Mouse (Mus musculus): ENCODE data around the gene Hist1h2ae. TPM values are rescaled to one million over a fixed set of nuclear protein-coding genes. Genes with fewer than 3 reads are reported as not detected.
"Not testable (repeated sequence)": the region's sequence is repeated elsewhere in the genome, so short reads cannot be mapped to it uniquely, and the experiment has no call there.

The Hist1h2ae gene
- total RNA-seq, 1 experiment from 2014 or later = 15.5 TPM

GRCm38 (mm10) chr13:23539821-23540220 lies 31.2 kb downstream of the Hist1h2ae start:
- DNase-seq = not testable (repeated sequence)

GRCm38 (mm10) chr13:23538249-23538648 lies 32.8 kb downstream of the Hist1h2ae start:
- DNase-seq = no peak

DNA sequence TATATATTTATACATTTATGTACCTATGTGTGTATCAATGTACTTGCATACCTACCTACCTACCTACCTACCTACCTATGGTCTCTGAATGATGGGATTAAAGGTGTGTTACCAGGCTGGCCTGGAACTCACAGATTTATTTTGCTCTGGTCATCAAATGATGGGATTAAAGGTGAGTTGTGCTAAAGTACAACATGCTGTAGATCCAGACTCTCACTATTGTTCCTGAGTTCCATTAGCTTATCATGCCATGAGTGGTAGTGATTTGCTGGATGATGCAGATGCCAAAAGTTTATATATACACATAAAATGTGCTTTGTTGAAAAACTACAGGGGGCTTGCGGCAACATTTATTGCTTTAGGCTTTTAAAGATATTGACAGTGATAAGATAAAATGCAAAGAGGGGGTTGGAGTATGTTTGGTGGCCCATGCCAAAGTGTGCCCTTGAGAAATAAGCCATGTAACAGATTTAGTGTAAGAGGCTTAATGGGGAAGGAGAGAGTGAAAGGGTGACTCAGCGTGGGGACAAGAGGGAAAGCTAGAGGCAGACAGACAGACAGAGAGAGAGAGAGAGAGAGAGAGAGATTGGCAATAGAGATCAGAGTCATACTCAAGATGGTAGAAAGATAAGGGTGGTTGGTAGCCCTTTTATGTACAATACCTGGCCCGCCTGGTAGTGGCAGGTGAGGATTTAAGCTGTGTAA lies 33.9 kb downstream of the Hist1h2ae start:
- DNase-seq = no peak

DNA sequence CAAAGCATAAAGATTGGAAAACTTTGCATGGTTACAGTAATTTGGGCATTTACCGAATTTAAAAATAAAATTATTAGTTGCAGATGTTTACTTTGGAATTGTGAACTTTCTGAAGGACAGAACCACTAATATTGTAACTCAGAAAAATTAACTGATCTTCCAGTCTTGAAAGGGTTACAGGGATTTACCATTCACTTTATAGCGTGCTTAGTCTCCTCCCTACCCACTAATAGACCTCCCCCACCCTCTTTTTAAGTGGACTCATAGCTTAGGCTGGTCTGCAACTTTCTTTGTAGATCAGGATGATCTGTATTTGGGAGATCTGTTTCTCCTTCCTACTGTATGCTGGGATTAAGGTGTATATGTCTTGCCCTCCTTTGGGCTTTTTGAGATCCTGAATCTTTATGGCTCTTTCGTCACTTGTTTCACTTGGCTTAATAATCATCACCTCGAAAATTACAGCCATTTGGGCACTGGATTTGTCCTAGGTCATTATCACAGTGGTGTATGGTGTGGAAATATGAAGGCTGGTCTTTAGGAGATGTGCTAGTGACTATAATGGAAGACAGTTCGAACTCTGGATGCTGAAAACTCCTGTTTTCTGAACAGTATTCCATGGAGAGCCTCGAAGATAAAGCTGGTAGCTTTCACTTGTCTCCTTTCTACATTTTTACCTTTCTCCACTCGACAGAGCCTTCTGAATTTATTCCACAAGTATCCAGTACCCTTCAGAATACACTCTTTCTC lies 34.8 kb downstream of the Hist1h2ae start:
- no peak for DNase-seq

- DNase-seq = peak; percentile 78
These were observed 35.6 kb downstream of the Hist1h2ae start, which contains the start of gene Hist1h3g for GRCm38 (mm10) chr13:23535137-23536075. TSS of gene Hist1h3g (plus strand) at chr13:23535422.

- DNase-seq = no peak
These were observed 36.5 kb downstream of the Hist1h2ae start for GRCm38 (mm10) chr13:23534368-23535131.

DNA sequence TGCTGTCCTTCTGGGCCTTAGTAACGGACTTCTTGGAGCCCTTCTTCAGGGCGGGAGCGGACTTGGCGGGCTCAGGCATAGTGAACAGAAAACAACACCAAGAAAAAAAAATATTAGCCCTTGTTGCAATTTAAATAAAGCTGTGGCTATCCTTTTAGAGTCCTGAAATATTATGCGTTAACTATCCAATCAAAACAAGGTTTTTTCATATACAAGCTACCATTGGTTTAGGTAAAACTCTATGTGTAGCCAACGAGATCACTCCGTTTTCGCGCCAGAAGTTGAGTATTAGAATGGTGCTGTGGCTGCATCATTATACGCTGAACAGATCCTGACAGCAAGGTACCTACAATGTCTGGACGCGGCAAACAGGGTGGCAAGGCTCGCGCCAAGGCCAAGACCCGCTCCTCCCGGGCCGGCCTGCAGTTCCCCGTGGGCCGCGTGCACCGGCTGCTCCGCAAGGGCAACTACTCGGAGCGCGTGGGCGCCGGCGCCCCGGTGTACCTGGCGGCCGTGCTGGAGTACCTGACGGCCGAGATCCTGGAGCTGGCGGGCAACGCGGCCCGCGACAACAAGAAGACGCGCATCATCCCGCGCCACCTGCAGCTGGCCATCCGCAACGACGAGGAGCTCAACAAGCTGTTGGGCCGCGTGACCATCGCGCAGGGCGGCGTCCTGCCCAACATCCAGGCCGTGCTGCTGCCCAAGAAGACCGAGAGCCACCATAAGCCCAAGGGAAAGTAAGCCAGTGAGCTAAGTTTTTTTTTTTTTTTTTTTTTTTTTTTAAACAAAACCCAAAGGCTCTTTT lies 37.3 kb downstream of the Hist1h2ae start, which contains the start of gene Hist1h2af:
Hist1h2af (plus strand) TSS at position 347 of the 808 bp plus-strand sequence.
- peak; percentile 41 for DNase-seq

- DNase-seq = no peak
These were observed 38.6 kb downstream of the Hist1h2ae start for GRCm38 (mm10) chr13:23532262-23533075.

GRCm38 (mm10) chr13:23530901-23531875 lies 39.8 kb downstream of the Hist1h2ae start, which contains the start of gene Hist1h4h:
TSS of gene Hist1h4h (plus strand) at chr13:23531050.
- DNase-seq = peak; percentile 90

GRCm38 (mm10) chr13:23530181-23530900 lies 40.7 kb downstream of the Hist1h2ae start:
- peak; percentile 36 for DNase-seq

DNA sequence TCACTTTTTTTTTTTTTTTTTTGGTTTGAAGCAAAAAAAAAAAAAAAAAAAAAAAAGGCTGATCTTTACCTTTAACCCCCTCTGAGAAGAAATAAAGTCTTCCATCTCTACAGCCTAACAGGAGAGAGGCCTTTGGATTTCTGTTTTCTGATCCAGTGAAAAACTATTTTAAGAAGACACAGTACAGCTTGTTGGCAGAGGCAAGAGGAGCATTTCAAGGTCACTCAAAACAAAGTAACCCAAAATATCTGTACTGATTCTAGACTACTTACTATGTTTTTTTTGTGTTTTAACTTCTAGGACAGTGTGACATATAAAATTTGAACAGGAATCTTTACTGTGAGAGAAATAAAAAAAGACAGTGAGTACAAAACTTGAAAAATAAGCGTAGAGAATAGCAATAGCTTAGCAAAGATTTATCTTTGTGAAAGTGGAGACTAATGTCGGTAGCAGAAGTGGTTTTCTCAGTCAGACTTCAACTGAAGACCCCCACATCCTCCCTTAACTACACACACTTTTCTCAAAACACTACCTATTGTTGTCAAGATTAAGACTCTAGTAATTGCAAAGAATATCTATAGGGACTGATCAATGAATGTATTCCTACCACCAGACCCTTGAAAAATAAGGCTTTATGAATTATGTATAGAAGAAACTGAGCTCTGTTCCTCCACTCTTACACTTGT lies 41.4 kb downstream of the Hist1h2ae start:
- no peak for DNase-seq

DNA sequence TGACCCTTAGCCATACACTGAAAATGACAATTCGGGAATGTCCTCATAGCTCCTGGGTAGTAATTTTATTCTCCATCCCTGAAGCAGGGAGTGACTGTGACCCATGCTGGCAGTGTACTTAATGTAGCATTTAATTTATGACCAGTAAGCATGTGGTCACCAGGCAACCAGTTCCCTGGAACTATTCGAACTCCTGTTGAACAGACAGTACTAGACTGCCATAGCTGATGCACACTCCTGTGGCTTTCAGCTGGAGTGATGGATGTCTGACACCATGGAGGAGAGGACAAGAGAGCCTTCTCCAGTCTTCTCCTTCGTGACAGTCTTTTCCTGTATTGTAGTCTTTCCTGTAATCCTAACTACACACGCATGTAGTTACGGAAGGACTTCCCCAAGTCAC lies 42.0 kb downstream of the Hist1h2ae start:
- DNase-seq = no peak

GRCm38 (mm10) chr13:23526312-23526711 lies 44.7 kb downstream of the Hist1h2ae start:
- DNase-seq = peak; percentile 89

DNA sequence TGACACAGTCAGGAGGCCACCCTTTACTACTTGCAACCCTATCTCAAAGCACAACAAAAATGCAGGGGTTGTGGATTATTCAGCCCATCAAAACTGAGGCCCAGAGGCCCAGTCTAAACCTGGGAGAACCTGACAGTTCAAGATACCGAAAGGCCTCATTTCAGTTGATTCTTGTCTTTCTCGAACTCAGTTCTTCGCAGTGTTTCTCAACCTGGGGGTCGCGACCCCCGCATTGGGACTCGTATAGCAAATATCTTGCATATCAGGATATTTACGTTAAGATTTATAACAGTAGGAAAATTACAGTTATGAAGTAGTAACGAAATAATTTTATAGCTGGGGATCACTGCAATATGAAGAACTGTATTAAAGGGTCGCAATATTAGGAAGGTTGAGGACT lies 45.1 kb downstream of the Hist1h2ae start:
- DNase-seq = no peak

DNA sequence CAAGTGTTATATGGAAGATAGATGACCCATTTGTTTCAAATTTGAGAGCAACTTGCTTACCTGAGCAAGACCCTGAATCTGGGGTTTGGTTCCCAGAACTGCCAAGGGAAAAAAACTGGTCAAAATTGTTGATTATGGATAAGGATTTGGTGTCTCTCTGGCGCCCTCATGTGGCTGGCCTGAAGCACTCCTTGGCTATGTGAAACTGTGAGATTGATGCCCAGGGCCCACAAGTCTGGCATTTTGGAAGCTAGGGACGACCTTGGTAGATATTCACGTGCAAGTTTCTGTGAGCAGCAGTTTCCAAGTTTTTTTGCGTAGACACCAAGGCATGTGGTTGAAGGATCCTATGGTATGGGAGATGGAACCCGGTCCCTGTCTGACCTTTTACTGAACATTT lies 46.4 kb downstream of the Hist1h2ae start:
- DNase-seq = peak; percentile 76

DNA sequence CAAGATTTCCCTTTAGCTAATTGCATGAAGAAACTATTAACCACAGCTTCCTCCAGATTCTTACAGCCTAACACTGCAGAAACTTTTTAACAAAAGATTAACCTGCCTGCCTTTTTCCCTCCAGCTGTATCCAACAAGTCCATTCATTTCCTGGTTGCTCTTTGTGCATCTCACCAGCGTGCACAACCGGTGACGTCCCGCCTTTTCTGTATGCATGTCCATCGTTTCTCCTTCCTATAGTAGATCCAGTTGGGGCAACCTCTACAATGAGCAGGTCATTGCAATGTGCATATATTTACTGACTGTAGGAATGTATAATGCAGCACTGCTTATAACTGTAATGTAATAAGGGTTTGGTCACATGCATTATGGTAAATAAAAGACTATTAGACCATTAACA lies 47.0 kb downstream of the Hist1h2ae start:
- DNase-seq = no peak

DNA sequence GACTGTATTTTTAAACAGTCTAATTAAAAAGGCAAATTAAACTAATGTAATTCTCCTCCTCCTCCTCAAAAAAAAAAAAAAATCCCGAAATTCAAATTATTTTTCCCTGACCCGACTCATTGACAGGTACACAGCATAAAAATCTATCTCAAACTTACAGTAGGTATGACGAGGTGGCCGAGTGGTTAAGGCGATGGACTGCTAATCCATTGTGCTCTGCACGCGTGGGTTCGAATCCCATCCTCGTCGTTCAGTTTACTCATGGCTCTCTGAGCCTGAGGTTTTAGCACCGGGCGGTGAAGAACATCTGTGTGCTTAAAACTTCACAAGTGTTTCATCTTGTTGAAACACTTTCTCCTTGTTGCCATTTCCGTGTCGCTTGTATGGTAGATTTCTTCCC lies 49.3 kb downstream of the Hist1h2ae start:
- peak; percentile 82 for DNase-seq

Data from adrenal gland, postnatal 25 days (tissue).